Mouse (Mus musculus): ENCODE results near the gene Zdhhc9. TPM values are rescaled to one million over a fixed set of nuclear protein-coding genes. Genes with fewer than 3 reads are reported as not detected.

The Zdhhc9 gene
- polyA plus RNA-seq, 1 experiment from 2014 or later, result 8.3 TPM

Other genes with a start within 250 kb of the Zdhhc9 start
- gene Apln, start 174.0 kb downstream of the Zdhhc9 start, polyA plus RNA-seq (2015; fragmentation: Nextera tagmentation; extraction: Ambion mirVana), result 5.7 and 6.0 TPM in 2 replicates
- gene Xpnpep2, start 100.2 kb downstream of the Zdhhc9 start, polyA plus RNA-seq (2015; fragmentation: Nextera tagmentation; extraction: Ambion mirVana), result 5.9 and 6.8 TPM in 2 replicates
- gene Sash3, start 62.4 kb downstream of the Zdhhc9 start, polyA plus RNA-seq (2015; fragmentation: Nextera tagmentation; extraction: Ambion mirVana), result 3.8 and 3.9 TPM in 2 replicates
- gene Utp14a, start 48.0 kb upstream of the Zdhhc9 start, polyA plus RNA-seq (2015; fragmentation: Nextera tagmentation; extraction: Ambion mirVana), result 10.9 and 11.8 TPM in 2 replicates
- 3.2 and 3.5 TPM in 2 replicates for gene Bcorl1, start 132.5 kb upstream of the Zdhhc9 start, polyA plus RNA-seq (2015; fragmentation: Nextera tagmentation; extraction: Ambion mirVana)

All from intestine, embryonic 16.5 days (tissue).